Mouse (Mus musculus) right cerebral cortex, postnatal 10 days (tissue): Measurements from ENCODE around the gene Prkn.
A peak's percentile ranks its signal among the peaks of the same experiment; 100 is the strongest.

ENCODE experiments used
- DNase-seq, 2 experiments: peaks; one replicate each; pipeline ENCODE4 v3.0.0; 2021; ENCODE audit warnings: low spot score in 2 of 2

Prkn gene

GRCm38 (mm10) chr17:11394607-11395006 is 554.4 kb downstream of the Prkn start:
- no peak for DNase-seq

GRCm38 (mm10) chr17:11397678-11398077 is 557.5 kb downstream of the Prkn start:
- DNase-seq = no peak

- DNase-seq = no peak
Observed at GRCm38 (mm10) chr17:11402225-11402875, 562.2 kb downstream of the Prkn start.

- DNase-seq = no peak
Observed at GRCm38 (mm10) chr17:11411414-11411813, 571.2 kb downstream of the Prkn start.

GRCm38 (mm10) chr17:11413688-11414087 is 573.5 kb downstream of the Prkn start:
- DNase-seq = no peak

GRCm38 (mm10) chr17:11414288-11414687 is 574.1 kb downstream of the Prkn start:
- DNase-seq = no peak

GRCm38 (mm10) chr17:11417150-11417549 is 577.0 kb downstream of the Prkn start:
- no peak for DNase-seq

- DNase-seq = no peak
Observed at GRCm38 (mm10) chr17:11419484-11419883, 579.3 kb downstream of the Prkn start.

- DNase-seq = peak; percentile 42 to 53
Observed at GRCm38 (mm10) chr17:11420839-11421238, 580.7 kb downstream of the Prkn start.

- DNase-seq = no peak
Observed at GRCm38 (mm10) chr17:11421264-11421940, 581.2 kb downstream of the Prkn start.

GRCm38 (mm10) chr17:11431323-11431722 is 591.1 kb downstream of the Prkn start:
- DNase-seq = no peak

GRCm38 (mm10) chr17:11432593-11432992 is 592.4 kb downstream of the Prkn start:
- DNase-seq = no peak

- DNase-seq = no peak
Observed at GRCm38 (mm10) chr17:11462721-11463120, 622.5 kb downstream of the Prkn start.

- no peak for DNase-seq
Observed at GRCm38 (mm10) chr17:11466095-11466494, 625.9 kb downstream of the Prkn start.

- DNase-seq = no peak
Observed at GRCm38 (mm10) chr17:11468624-11469023, 628.4 kb downstream of the Prkn start.

GRCm38 (mm10) chr17:11483032-11483431 is 642.8 kb downstream of the Prkn start:
- no peak for DNase-seq

GRCm38 (mm10) chr17:11490051-11490450 is 649.9 kb downstream of the Prkn start:
- DNase-seq = peak in 1 of 2 experiments; percentile 33

GRCm38 (mm10) chr17:11502556-11502955 is 662.4 kb downstream of the Prkn start:
- no peak for DNase-seq

GRCm38 (mm10) chr17:11504496-11504895 is 664.3 kb downstream of the Prkn start:
- no peak for DNase-seq

- no peak for DNase-seq
Observed at GRCm38 (mm10) chr17:11507082-11507481, 666.9 kb downstream of the Prkn start.

- DNase-seq = no peak
Observed at GRCm38 (mm10) chr17:11510081-11510480, 669.9 kb downstream of the Prkn start.

- no peak for DNase-seq
Observed at GRCm38 (mm10) chr17:11514032-11514761, 674.0 kb downstream of the Prkn start.

GRCm38 (mm10) chr17:11515619-11516018 is 675.4 kb downstream of the Prkn start:
- no peak for DNase-seq
